Mouse (Mus musculus) hematopoietic stem cell, adult 5-6 weeks (primary cell): ENCODE measurements around the gene P2ry6. TPM values are rescaled to one million over a fixed set of nuclear protein-coding genes. Genes with fewer than 3 reads are reported as not detected.

Source experiments
- ATAC-seq, 2 experiments: fragments of 125-278 bp in 1 of 2; replicated peaks in 1 of 2; 2 replicates each; pipeline ENCODE4 v1.8.0; 2016 to 2017; ENCODE audit warnings: inconsistent platforms in 2 of 2, mild to moderate bottlenecking in 2 of 2, moderate number of reproducible peaks in 2 of 2, low read depth in 1 of 2, moderate TSS enrichment in 1 of 2; ENCODE audit not compliant: low FRiP score in 2 of 2, poor library complexity in 2 of 2, severe bottlenecking in 2 of 2, insufficient read depth in 1 of 2, low TSS enrichment in 1 of 2
- total RNA-seq: library from RNA; stranded (forward); fragments of 172-1452, 232-1000 nt; gene quantifications from 2 replicates; pipeline ENCODE4 v1.2.3, GENCODE M21; 2017

The P2ry6 gene
- total RNA-seq, 1 experiment from 2014 or later = not detected

GRCm38 (mm10) chr7:100960462-100960861 lies 14.0 kb downstream of the P2ry6 start:
- no peak for ATAC-seq

DNA sequence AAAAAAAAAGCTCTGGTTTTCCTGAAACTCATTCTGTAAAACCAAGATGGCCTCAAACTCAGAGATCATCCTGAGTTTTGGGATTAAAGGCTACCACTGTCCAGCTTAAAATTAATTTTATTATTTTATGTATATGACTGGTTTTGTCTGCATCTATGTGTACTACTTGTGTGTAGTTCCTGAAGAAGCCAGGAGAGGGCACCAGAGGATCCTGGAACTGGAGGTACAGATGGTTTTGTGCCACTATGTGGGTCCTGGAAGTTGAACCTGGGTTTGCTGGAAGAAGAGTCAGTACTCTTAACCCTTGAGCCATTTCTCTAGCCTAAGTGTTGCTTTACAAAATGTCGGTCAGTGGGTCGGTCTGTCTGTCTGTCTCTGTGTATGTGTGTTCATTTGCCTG lies 16.0 kb downstream of the P2ry6 start:
- no peak for ATAC-seq

DNA sequence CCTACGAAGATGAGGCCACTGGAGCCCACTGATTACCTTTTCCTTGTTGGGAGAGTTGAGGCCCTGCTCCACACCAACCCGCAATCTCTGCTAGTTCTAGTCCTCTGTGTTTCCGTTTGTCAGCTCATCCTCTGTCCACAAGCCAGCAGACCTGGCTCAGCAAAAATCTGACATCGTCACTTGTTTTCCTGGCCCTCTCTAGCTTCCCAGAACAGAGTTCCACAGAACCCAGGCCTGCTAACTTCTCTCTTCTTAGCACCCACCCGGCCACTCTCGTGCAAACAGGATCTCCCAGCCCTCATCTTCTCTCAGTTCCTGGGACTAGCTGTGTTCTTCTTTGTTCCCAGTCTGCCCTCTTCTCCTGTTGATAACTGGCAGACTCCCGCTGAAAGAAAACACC lies 21.8 kb downstream of the P2ry6 start:
- ATAC-seq = no peak

DNA sequence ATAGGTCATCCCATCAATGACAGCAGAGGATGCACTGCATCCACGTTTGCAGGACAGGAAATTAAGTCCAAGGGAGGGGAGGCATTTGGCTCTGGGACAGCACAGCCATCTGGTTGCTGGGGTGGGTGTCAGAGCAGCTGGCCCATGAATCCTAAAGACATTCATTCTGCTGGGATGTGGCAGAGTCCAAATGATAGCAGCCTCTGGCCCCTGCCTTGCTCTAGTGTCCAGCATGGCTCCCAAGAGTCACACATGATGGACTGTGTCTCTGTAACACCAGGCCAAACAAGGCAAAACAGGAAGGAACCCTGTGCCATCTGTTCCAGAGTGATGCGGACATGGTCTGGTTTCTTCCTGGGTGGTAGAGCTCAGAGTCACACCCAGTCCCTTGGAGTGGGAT lies 22.5 kb downstream of the P2ry6 start:
- ATAC-seq = no peak

- peak; percentile 90 to 91 for ATAC-seq
Measured at GRCm38 (mm10) chr7:100950481-100951010, 23.9 kb downstream of the P2ry6 start.

DNA sequence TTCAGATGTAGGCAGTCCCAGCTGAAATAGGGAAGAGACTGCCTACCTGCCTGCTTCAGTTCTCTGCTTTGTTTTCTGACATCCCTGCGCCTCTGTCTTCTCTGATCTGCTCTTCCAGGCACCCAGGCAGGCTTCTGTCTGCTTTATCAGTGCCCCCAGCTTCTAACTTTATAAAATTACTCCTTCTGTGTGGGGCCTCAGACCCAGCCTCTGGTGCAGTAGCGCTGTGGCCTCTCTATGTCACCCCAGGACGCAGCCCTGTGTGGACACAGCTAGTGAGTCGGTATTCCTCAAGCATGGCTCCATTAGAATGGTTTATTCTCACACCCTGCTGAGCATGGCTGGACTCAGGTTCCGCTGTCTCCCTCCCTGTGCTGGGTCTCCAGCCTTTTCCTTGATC lies 24.4 kb downstream of the P2ry6 start:
- no peak for ATAC-seq

DNA sequence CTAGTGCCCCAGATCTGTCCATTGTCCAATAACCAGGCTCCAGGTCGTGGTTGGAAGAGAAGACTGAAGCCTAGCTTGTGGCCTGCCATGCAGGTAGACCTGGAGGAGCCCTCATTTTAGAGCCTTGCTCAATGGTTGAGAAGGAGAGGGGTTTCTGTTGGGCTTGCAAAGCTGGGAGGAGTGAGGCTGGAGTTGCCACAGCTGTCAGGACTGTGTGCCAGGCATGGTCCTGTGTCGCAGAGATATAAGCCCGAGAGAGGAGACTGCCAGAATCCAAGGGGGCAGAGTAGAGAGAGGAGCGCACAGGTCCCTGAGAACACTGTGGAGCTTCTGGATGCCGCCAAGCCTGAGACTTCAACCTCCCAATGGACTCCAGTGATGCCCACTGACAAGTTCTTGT lies 29.7 kb downstream of the P2ry6 start:
- ATAC-seq = no peak

- peak in 1 of 2 experiments; percentile 19; a peak in 1 of 4 replicates for ATAC-seq
Measured at GRCm38 (mm10) chr7:100944306-100944705, 30.1 kb downstream of the P2ry6 start.

GRCm38 (mm10) chr7:100942789-100943615 lies 31.4 kb downstream of the P2ry6 start:
- peak; percentile 84 to 85 for ATAC-seq

GRCm38 (mm10) chr7:100941169-100941568 lies 33.3 kb downstream of the P2ry6 start:
- ATAC-seq = no peak

GRCm38 (mm10) chr7:100938106-100938505 lies 36.3 kb downstream of the P2ry6 start:
- no peak for ATAC-seq

DNA sequence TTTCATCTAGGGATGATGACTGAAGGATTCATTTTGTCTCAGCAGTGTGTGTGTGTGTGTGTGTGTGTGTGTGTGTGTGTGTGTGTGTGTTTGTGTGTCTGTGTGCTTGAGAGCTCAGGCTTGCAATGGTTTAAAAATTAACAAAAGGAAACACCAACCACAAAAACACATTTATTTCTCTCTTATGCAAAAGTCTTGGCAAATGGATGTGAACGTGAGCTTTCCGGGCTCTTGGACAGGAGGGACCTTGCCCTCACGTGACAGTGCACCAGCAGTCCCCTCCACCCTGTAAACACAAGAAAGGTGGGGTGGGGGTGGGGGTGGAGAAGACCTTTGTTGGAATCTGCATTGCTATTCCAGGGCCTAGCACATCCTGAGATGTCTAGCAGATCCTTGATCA lies 37.0 kb downstream of the P2ry6 start:
- ATAC-seq = no peak

DNA sequence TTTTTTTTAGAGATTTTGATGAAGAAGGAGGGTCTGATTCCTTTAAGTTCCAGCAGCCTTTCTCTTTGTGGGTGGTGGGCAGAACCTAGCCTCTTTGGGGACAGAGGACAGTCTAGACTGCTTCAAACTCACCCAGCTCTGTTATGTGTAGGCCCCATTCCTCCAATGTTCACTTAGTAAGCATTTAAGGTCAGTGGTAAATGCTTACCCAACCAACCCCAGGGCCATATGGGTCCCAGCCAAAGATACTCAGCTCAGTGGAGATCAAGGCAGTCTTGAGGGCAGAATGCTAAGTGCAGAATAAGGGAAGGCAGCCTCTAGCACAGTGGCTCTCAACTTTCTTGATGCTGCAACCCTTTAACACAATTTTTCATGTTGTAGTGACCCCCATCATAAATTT lies 40.9 kb downstream of the P2ry6 start:
- ATAC-seq = no peak

- ATAC-seq = peak; percentile 80 to 83
Measured at GRCm38 (mm10) chr7:100932481-100933007, 41.9 kb downstream of the P2ry6 start.

DNA sequence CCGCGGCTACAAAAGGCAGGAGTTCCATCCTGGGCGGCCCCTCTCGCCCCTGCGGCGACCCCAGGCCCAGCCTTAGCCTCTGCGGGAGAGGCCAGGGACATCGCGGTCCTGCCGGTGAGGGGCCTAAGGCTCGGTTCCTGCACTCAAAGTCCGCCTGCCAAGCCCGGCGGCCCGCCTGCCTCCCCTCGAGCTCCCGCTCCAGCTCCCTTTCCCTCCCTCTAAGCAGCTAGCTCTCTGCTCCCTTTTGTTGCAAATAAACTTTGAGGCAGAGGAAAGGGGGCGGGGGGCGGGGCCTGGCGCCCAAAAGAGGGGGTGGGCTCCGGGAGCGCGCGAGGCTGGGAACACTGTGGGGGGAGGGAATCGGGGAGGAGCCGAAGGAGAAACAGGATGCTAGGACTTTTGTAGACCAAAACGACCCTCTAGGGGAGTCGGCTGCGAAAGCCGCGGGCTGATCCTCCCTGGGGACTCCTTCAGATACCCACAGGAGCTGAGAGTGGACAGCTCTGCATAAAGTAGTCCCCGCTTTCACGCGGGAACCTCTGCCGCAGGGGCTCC lies 42.4 kb downstream of the P2ry6 start, which contains the start of gene Arhgef17:
Gene Arhgef17 (minus strand): TSS at position 182 of the 555 bp plus-strand sequence.
- no peak for ATAC-seq

- no peak for ATAC-seq
Measured at GRCm38 (mm10) chr7:100931316-100931925, 43.0 kb downstream of the P2ry6 start.

- 0 out of 4 replicates have a peak, but pooled peaks of 1 of the 2 experiments have one; percentile 8 for ATAC-seq
Measured at GRCm38 (mm10) chr7:100930619-100931315, 43.7 kb downstream of the P2ry6 start.
